Mouse (Mus musculus) NIH3T3 (cell line): ENCODE results near the gene Nme8.

ENCODE experiments used
- DNase-seq: peaks from one replicate; pipeline ENCODE4 v3.0.0-alpha.2; 2012; ENCODE audit warnings: low read depth

Gene Nme8

DNA sequence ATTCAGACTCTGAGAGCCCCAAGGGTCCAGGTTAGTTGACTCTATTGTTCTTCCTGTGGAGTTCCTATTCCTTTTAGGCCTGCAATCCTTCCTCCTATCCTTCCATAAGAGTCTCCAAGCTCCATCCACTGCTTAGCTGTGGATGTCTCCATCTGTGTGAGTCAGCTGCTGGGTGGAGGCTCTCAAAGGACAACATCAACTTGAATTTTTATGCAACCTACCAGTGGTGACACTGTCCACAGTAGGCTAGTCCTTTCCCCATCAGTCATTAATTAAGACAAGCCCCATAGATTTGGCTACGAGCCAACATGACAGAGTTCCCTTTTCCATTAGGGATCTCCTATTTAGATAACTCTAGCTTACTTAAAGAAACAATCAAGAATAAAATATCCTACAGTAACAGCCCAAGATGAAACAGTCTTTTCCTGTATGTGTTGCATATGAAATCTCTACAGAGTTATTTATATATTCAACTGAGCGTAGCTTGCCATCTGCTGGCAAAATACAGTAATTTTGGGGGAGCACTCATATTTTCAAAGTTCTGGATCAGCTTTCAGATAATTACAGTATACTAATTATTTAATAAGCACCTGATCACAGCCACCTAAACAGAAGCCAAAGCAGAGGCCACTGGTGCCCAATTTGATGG, 57.3 kb downstream of the Nme8 start:
- peak; percentile 41 for DNase-seq

DNA sequence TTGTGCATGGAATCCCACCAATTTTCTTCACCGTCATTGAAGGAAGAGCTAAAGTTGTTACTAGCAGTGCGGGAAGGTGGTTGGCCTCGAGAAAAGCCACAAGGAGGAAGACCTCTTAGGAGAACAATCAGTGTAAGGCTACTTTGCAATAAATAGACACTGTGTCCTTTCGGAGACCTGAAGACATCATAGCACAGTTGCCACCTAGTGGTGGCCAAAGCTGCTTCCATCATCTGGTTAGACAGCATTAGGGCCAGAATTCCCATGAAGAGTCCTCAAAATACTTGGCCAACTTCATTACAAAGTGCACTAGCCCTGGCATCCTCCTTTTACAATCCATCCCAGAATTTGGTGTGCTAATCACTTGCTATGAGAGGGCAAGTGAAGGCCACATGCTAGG, 61.5 kb downstream of the Nme8 start:
- DNase-seq, result peak; percentile 47

DNA sequence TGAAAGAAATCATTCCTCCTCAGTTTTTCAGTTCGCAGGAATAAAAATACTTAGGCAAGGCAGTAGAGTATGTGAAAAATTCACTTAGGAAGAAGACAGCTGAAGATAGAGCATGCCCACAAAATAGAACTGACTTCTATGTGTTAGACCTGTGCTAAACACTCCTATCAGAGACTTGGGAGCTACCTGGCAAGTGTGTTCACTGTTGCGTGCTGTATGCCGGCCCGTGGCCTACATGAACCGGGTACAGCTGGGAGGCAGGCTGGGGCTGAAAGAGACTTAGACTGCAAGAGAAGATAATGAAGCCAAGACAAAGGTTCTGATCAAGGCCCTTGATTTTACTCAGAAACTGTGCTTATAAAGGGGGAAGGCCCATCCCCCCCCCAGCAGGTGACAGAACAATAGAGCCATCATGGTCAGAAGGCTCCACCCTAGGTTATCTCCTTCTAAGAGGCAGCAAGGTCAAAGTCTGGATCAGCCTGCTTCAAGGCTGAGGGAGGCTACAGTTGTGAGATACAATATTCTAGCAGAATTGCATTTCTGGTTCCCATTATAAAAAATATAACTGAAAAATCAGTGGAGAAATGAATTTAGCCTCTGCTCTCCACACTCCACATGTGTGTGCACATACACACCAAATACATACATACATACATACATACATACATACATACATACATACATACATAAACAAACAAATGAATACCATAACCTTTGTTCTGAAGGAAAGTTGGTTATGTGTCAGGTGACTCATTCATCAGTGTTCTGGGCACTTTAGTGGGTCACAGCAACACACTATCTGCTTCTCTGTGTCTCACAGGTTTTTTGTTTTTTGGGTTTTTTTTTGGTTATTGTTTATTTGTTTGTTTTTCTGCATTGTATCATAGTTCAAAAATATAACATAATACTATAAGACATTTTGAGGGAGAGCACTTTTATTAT, 66.6 kb downstream of the Nme8 start:
- no peak for DNase-seq

DNA sequence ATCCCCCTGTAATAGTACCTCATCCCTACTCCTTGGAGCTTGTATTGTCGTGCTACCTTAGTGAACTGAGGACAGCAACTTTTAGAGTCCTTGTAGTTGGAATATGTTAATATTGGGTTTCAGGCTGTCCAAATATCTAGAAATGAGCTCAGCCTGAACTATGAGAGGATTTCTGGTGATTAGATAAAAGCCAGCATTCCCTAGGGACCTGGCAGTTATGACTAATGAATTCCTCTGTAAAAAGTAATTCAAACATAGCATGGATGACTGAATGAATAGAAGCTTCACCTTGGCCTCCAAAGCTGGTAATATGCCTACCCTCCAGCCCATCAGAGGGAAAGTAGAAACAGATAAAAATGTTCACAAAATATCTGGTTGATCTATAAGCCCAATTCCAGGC, 71.1 kb downstream of the Nme8 start:
- DNase-seq, result peak; percentile 22

DNA sequence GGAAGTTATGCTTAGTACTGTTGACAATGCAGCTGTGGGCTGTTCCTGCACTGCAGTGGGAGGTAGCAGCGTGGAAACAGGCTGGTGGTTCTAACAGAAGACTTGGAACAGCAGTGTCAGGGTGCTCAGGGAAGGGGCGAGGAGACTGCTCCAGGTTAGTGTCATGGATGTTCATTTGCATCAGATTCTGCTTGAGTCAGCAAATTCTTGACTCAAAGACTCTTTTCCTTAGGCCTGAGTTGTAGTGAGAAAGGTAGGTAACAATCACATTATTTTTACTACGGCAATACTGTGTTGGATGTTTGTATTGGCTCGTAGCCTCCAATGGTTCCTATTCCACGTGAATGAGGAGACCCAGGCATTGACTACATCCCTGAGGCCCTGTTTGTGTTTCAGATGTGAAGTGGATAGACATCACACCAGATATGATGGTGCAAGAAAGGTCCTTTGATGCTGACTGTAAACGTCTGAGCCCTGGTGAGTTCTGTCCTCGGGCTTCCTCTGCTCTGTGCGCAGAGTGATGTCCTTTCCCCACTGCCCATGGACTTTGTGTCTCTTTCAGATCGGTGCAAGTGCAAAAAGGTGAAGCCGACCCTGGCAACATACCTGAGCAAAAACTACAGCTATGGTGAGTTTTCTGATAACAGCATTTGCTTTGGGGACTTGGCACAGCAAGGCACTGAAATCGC, 72.8 kb downstream of the Nme8 start:
- no peak for DNase-seq

GRCm38 (mm10) chr13:19623228-19623905, 74.2 kb downstream of the Nme8 start:
- DNase-seq, result no peak

- peak; percentile 3 for DNase-seq
Measured at GRCm38 (mm10) chr13:19622573-19623227, 74.9 kb downstream of the Nme8 start, which contains the start of gene Sfrp4. TSS of gene Sfrp4 (plus strand) at chr13:19623104.

DNA sequence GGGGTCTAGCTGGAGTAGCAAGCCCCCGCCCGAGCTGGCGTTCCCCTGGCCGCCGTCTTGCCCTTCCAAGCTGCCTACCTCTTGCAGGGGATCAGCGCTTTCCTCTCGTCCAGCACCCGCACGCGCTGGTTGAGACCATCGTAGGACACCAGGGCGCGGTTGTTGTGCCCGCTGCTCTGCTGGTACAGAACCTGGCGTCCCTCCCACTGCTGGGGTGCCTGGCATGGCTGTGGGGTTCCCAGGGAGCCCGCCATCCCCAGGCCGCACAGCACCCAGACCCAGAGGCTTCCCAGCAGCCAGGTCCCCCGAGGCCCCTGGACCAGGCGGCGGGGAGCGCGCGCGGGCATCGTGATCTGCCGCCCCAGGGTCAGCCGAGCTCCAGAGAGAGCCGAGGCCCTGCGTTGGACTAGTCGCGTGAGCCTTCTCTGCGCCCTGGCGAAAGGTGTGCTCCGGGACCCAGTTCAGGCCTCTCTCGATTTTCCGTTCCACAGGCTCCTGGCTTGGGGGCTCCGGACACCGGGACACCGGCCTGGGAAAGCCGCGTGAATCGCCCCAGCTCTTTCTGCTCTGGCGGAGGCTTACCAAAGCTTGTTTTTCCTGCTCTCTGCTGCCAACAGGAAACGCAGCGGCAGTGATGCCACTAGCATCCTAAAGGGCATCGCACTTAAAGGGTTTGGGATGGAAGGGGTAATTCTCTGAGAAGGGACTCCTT, 78.2 kb downstream of the Nme8 start, which contains the start of gene Epdr1:
Epdr1 (minus strand) TSS at position 712 of the 712 bp plus-strand sequence.
- peak; percentile 74 for DNase-seq

DNA sequence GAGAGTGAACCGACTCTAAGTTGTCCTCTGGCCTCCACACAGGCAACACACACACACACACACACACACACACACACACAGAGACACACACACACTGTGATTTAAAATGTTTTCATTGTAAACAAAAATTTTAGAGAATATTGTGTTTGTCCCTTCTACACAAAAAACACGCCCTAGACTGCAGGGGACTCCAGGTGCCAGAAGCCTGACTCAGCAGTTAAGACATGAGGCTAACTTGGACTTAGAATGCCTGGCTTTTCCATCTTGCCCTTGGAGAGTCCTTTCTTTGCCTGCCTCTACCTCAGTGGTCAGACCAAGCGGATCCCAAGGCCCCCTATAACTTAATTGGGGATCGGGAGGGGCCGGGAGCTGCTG, 78.8 kb downstream of the Nme8 start:
- DNase-seq, result peak; percentile 34

- no peak for DNase-seq
Measured at GRCm38 (mm10) chr13:19618081-19618480, 79.5 kb downstream of the Nme8 start.

- DNase-seq, result no peak
Measured at GRCm38 (mm10) chr13:19614311-19614710, 83.3 kb downstream of the Nme8 start.

GRCm38 (mm10) chr13:19613426-19613825, 84.2 kb downstream of the Nme8 start:
- no peak for DNase-seq

GRCm38 (mm10) chr13:19612963-19613362, 84.6 kb downstream of the Nme8 start:
- DNase-seq, result no peak

- peak; percentile 55 for DNase-seq
Measured at GRCm38 (mm10) chr13:19612348-19612747, 85.2 kb downstream of the Nme8 start.

- no peak for DNase-seq
Measured at GRCm38 (mm10) chr13:19608120-19608519, 89.5 kb downstream of the Nme8 start.

DNA sequence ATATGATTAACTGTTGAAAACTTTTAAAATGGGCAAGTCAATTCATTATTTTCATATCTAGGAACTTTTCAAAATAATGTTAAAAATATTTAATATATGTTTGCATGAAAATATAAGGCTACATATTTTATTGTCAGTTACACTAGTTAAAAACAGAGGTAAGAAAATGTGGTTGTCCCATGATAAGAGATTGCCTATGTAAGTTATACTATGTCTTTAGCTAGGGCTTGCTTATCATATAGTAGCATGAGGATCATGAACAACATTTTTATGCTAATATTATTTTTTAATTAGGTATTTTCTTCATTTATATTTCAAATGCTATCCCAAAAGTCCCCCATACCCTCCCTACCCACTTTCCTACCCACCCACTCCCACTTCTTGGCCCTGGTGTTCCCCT, 92.7 kb downstream of the Nme8 start:
- no peak for DNase-seq

- no peak for DNase-seq
Measured at GRCm38 (mm10) chr13:19603719-19604118, 93.9 kb downstream of the Nme8 start.

DNA sequence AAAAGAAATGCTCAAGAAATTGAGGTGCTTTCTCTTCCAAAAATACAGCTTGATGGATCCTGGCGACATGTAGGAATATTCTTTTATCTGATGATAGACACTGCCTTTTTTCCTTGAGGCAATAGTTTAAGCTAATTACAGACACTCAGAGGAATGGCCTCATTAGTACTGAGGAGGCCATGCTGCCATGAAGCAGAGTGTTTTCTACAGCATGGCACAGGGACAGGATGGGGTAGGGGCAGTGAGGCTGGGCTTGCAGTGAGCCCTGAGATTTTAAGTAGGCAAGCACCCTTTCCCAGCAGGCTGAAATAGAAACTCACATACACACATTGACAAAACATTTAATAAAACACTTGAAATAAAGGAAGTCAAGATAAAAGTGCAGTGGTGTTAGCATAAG, 95.1 kb downstream of the Nme8 start:
- no peak for DNase-seq

GRCm38 (mm10) chr13:19599242-19599641, 98.4 kb downstream of the Nme8 start:
- no peak for DNase-seq

DNA sequence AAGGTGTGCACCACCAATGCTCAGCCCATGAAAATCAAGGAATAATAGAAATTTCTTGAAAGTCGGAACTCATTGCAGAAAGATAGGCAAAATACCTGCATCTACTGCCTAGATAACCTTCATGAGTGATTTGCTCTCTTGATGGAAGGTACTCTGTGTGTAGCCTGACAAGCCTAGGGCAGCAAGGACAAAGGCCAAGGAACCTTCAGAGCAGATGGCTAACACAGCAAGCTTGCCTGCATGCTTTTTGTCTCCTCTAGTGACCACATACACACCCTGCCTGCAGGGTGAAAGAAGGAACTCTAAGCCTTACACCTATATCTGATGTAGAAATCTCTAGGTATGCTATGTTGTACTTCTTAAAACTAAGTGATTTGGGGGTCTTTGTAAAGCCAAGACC, 102.5 kb downstream of the Nme8 start:
- DNase-seq, result no peak
